Mouse (Mus musculus): ENCODE data around the gene Grip2. TPM values are rescaled to one million over a fixed set of nuclear protein-coding genes. Genes with fewer than 3 reads are reported as not detected.

Grip2 gene
- polyA plus RNA-seq, 1 experiment: not detected

DNA sequence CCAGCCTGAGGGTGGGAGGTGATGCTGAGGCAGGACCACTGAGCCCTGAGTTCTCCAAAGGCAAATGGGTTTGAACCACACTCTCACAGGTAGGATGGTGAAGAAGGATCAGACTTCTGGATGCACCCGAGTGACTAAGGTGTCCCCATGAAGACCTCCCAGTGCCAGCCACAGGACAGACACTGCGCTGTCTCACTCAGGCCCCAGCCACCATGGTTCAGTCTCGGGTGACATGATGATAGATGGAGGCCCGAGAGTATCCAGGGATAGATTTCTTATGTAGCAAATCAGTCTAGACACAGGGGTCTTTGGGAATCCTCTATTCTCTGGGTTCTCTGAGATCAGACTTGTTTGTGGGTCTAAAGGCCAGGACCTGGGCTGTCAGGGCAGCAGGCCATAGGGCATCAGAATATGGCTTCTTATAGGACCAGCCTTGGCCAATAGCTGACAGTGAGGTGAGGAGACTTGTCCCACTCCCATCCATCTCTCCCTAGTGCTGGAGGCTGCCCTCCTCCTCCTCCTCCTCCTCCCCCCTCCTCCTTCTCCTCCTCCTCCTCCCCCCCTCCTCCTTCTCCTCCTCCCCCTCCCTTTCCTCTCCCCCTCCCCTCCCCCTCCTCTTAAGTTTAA lies 106.3 kb downstream of the Grip2 start:
- Histone ChIP-seq H3K9me3 (no peaks in the 10 kb centered on the region), H3K4me1 (peaks cover 61% of the 10 kb centered on the region), H3K27me3 (replicated peaks) (no peaks in the 10 kb centered on the region), H3K4me3 (replicated peaks) (no peak overlapping the region), H3K36me3 (replicated peaks; ENCODE audit: low read length) (peaks cover 84% of the 10 kb centered on the region)
- TF ChIP-seq FLI1 (IDR thresholded peaks at IDR 0.05; ENCODE audit: low read length) (no peak), GATA1 (IDR thresholded peaks at IDR 0.05; ENCODE audit: borderline replicate concordance, low read length) (no peak)

DNA sequence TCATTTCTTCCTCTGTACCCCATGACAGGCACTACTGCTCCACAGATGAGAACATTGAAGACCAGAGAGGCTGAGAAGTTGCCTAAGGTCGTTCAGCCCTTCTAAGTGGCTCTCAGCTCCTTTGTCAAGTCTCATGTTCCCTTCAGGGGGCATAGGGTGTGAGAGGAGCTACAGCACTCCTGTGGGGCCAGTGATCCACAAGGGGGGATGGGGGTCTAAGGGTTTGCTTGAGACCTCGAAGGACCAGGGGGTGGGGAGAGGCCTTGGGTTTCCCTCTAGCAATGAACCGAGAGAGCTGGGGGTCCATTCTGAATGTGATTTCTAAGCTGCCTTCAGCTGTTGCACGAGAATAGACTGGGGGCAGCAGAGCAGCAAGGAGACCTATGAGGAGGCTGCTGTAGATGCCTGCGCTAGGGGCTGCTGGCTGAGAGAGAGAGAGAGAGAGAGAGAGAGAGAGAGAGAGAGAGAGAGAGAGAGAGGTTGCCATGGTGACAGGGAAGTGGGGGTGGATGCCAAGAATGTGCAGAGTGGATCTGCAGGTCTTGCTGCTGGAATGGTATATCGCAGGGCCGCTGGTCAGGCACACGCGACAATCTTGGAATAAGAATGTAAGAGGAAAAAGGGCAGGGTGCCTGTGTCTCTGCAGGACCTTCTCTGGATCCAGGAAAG lies 107.1 kb downstream of the Grip2 start:
- TF ChIP-seq GATA1 (IDR thresholded peaks at IDR 0.05; ENCODE audit: borderline replicate concordance, low read length) (no peak), FLI1 (IDR thresholded peaks at IDR 0.05; ENCODE audit: low read length) (no peak)
- Histone ChIP-seq H3K4me3 (replicated peaks) (no peak overlapping the region), H3K4me1 (peaks cover 66% of the 10 kb centered on the region), H3K27me3 (replicated peaks) (no peaks in the 10 kb centered on the region), H3K9me3 (no peaks in the 10 kb centered on the region), H3K36me3 (replicated peaks; ENCODE audit: low read length) (peaks cover 82% of the 10 kb centered on the region)

GRCm38 (mm10) chr6:91719042-91719747 lies 107.9 kb downstream of the Grip2 start:
- Histone ChIP-seq H3K9me3 (no peaks in the 10 kb centered on the region), H3K27me3 (replicated peaks) (no peaks in the 10 kb centered on the region), H3K36me3 (replicated peaks; ENCODE audit: low read length) (peaks cover 81% of the 10 kb centered on the region), H3K4me1 (peaks cover 74% of the 10 kb centered on the region), H3K4me3 (replicated peaks) (no peak overlapping the region)
- TF ChIP-seq GATA1 (IDR thresholded peaks at IDR 0.05; ENCODE audit: borderline replicate concordance, low read length) (no peak), FLI1 (IDR thresholded peaks at IDR 0.05; ENCODE audit: low read length) (no peak)

DNA sequence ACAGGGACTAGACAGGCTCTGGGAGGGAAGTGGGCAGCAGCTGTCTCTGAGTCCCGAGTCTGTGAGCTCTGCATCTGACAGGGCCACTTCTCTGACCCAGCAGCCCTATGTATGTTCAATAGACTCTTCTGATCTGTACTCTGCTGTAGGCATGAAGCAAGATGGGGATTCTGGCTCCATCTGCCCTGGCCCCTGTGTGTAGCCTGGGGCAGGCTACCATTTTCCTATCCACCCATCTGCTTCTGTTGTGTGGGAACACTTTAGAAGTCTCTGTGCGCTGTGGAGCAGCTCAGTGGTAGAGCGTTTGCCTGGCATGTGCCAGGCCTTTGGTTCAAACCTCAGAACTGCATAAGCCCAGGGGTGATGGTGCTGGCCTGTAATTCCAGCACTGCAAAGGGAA lies 108.4 kb downstream of the Grip2 start:
- H3K4me1 ChIP-seq: peaks cover 80% of the 10 kb centered on the region
- H3K9me3 ChIP-seq: no peaks in the 10 kb centered on the region
- no peak overlapping the region for H3K4me3 ChIP-seq (replicated peaks)
- H3K36me3 ChIP-seq (replicated peaks; ENCODE audit: low read length): peaks cover 80% of the 10 kb centered on the region
- TF ChIP-seq FLI1 (IDR thresholded peaks at IDR 0.05; ENCODE audit: low read length): no peak
- TF ChIP-seq GATA1 (IDR thresholded peaks at IDR 0.05; ENCODE audit: borderline replicate concordance, low read length): no peak
- no peaks in the 10 kb centered on the region for H3K27me3 ChIP-seq (replicated peaks)

DNA sequence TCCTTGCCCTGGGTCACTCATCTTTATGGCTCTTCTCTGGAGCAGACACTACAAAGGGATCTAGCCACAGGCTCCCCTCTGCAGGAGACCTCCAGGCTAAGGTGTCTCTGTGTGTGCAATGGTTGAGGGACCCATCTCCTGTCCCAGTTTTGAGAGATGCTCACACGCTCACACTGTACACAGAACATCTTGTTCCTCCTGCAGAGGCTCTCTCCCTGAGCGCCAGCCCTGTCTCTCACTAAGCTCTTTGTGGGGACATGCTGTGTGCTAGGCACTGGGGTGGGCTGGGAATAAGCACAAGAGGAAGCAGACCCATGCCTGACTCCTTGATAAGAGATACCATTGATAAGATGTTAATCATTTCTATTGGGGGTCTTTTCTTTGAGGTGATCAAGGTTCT lies 109.0 kb downstream of the Grip2 start:
- Histone ChIP-seq H3K4me3 (replicated peaks) (no peak overlapping the region), H3K9me3 (no peaks in the 10 kb centered on the region), H3K27me3 (replicated peaks) (no peaks in the 10 kb centered on the region), H3K36me3 (replicated peaks; ENCODE audit: low read length) (peaks cover 74% of the 10 kb centered on the region), H3K4me1 (peaks cover 86% of the 10 kb centered on the region)
- no peak for TF ChIP-seq FLI1 (IDR thresholded peaks at IDR 0.05; ENCODE audit: low read length)
- TF ChIP-seq GATA1 (IDR thresholded peaks at IDR 0.05; ENCODE audit: borderline replicate concordance, low read length): no peak

GRCm38 (mm10) chr6:91715988-91716810 lies 110.9 kb downstream of the Grip2 start:
- Histone ChIP-seq H3K36me3 (replicated peaks; ENCODE audit: low read length) (peaks cover 67% of the 10 kb centered on the region), H3K27me3 (replicated peaks) (no peaks in the 10 kb centered on the region), H3K4me1 (peaks cover 98% of the 10 kb centered on the region), H3K9me3 (no peaks in the 10 kb centered on the region), H3K4me3 (replicated peaks) (peak overlapping the region; percentile 76)
- TF ChIP-seq GATA1 (IDR thresholded peaks at IDR 0.05; ENCODE audit: borderline replicate concordance, low read length): no peak
- TF ChIP-seq FLI1 (IDR thresholded peaks at IDR 0.05; ENCODE audit: low read length): no peak

DNA sequence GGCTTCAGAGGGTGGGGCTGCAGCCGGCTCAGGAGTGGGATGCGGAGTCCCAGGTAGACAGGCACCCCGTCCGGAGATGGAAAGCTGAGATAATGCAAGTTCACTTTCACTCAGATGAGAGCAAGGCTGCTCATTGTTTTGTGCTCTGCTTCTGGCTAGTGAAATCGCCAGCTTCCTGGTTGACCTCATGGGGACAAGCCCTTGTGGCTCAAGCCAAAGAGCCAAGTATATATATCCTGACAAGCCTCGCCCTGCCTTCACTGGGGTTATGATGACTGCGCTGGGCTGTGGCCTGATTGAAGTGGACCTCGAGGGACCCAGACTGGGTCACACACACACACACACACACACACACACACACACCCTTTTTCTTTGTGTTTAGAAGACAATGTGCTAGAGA lies 112.0 kb downstream of the Grip2 start:
- H3K4me1 ChIP-seq: peaks cover 98% of the 10 kb centered on the region
- TF ChIP-seq FLI1 (IDR thresholded peaks at IDR 0.05; ENCODE audit: low read length): no peak
- no peak for TF ChIP-seq GATA1 (IDR thresholded peaks at IDR 0.05; ENCODE audit: borderline replicate concordance, low read length)

GRCm38 (mm10) chr6:91713370-91713896 lies 113.6 kb downstream of the Grip2 start:
- no peaks in the 10 kb centered on the region for H3K27me3 ChIP-seq (replicated peaks)
- H3K4me1 ChIP-seq: peaks cover 90% of the 10 kb centered on the region
- H3K4me3 ChIP-seq (replicated peaks): peak overlapping the region; percentile 87
- peaks cover 3% of the 10 kb centered on the region; the same call in 1 of the 2 replicates for H3K9me3 ChIP-seq
- TF ChIP-seq GATA1 (IDR thresholded peaks at IDR 0.05; ENCODE audit: borderline replicate concordance, low read length) (no peak), FLI1 (IDR thresholded peaks at IDR 0.05; ENCODE audit: low read length) (no peak)
- H3K36me3 ChIP-seq (replicated peaks; ENCODE audit: low read length): peaks cover 65% of the 10 kb centered on the region

More for the DNA sequence above, 112.0 kb downstream of the Grip2 start:
- Histone ChIP-seq H3K4me3 (replicated peaks) (no peak overlapping the region), H3K36me3 (replicated peaks; ENCODE audit: low read length) (peaks cover 68% of the 10 kb centered on the region), H3K9me3 (no peaks in the 10 kb centered on the region), H3K27me3 (replicated peaks) (no peaks in the 10 kb centered on the region)

DNA sequence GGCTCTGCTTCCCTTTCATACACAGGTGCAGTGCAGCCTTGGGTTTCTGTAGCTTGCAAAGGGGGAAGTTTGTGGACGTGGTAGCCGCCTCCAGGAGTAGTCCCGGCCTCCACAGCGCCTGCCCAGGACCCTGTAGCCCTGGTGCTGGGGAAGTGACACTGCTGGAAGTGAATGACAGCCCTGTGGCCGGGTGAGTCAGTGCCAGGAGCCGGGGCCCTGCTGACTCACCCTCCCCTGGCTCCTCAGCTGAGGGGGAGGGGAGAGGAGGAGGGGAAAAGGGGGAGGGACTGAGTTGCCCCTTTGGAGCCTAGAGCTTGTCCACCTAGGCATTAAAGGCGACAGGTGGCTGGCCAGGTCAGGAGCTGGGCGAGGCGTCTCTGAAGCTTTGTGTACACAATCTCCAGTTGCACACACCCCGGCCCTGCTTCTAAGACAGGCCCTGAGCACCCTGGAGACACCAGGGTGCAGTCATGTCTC lies 114.2 kb downstream of the Grip2 start:
- Histone ChIP-seq H3K36me3 (replicated peaks; ENCODE audit: low read length) (peaks cover 65% of the 10 kb centered on the region), H3K4me1 (peaks cover 85% of the 10 kb centered on the region), H3K4me3 (replicated peaks) (peak overlapping the region; percentile 87), H3K9me3 (peaks cover 5% of the 10 kb centered on the region; the same call in 1 of the 2 replicates), H3K27me3 (replicated peaks) (no peaks in the 10 kb centered on the region)
- TF ChIP-seq GATA1 (IDR thresholded peaks at IDR 0.05; ENCODE audit: borderline replicate concordance, low read length) (no peak), FLI1 (IDR thresholded peaks at IDR 0.05; ENCODE audit: low read length) (no peak)
